Mouse (Mus musculus) limb, embryonic 12.5 days (tissue): ENCODE measurements at regions not wholly inside any gene's neighbourhood (a gene's known extent, or its start where the extent isn't known, plus 50 kb on each side); places are given as distances from the start of the nearest gene placed in this dataset.

Experiments
- ATAC-seq: fragments of 200-750 bp; cut with Nextera tagmentation; 2 replicates; pipeline ENCODE4 v1.8.0; 2017; ENCODE audit warnings: low read depth, moderate TSS enrichment; ENCODE audit not compliant: insufficient number of reproducible peaks, insufficient read depth, low FRiP score, low TSS enrichment
- H3K27ac ChIP-seq: fragments of 300-500 bp; sonication (generic); 2 replicates; pipeline ENCODE4 v1.5.1; 2016; ENCODE audit warnings: mild to moderate bottlenecking, moderate library complexity
- H3K27me3 ChIP-seq: fragments of 300-500 bp; sonication (generic); 2 replicates; pipeline ENCODE4 v1.6.1; 2016; ENCODE audit warnings: mild to moderate bottlenecking, moderate library complexity
- H3K36me3 ChIP-seq: fragments of 300-500 bp; sonication (generic); 2 replicates; pipeline ENCODE4 v1.6.1; 2016; ENCODE audit warnings: mild to moderate bottlenecking, moderate library complexity
- H3K4me1 ChIP-seq: fragments of 300-500 bp; sonication (generic); replicated peaks from 2 replicates; pipeline ENCODE4 v1.6.1; 2016
- H3K4me2 ChIP-seq: fragments of 300-500 bp; sonication (generic); 2 replicates; pipeline ENCODE4 v1.6.1; 2016; ENCODE audit warnings: mild to moderate bottlenecking, moderate library complexity
- H3K4me3 ChIP-seq: fragments of 300-500 bp; sonication (generic); replicated peaks from 2 replicates; pipeline ENCODE4 v1.5.1; 2016; ENCODE audit warnings: mild to moderate bottlenecking
- H3K9ac ChIP-seq: fragments of 300-500 bp; sonication (generic); replicated peaks from 2 replicates; pipeline ENCODE4 v1.6.1; 2016; ENCODE audit warnings: mild to moderate bottlenecking, moderate library complexity
- H3K9me3 ChIP-seq: fragments of 300-500 bp; sonication (generic); 2 replicates; pipeline ENCODE4 v1.6.1; 2016; ENCODE audit warnings: mild to moderate bottlenecking, moderate library complexity
- WGBS: fragments of 180-500 bp; shearing (Covaris S2); methylation state at CpG from one replicate; pipeline ENCODE4 v1.1.7; 2016; 5-methylcytosine and 5-hydroxymethylcytosine counted together

GRCm38 (mm10) chr9:13932001-13932508, 104.5 kb downstream of the Fam76b start:
- WGBS: 37% methylated on average over 6 of the region's 6 CpGs
- Histone ChIP-seq H3K4me2 (no peak overlapping the region), H3K9ac (no peak overlapping the region), H3K4me1 (peaks cover 5% of the 10 kb centered on the region), H3K4me3 (no peak overlapping the region), H3K9me3 (0 out of 2 replicates have a peak, but pooled peaks cover 8% of the 10 kb centered on the region), H3K27ac (no peak overlapping the region), H3K36me3 (no peaks in the 10 kb centered on the region), H3K27me3 (no peaks in the 10 kb centered on the region)
- ATAC-seq: no peak

- no peaks in the 10 kb centered on the region for H3K36me3 ChIP-seq
- no peak overlapping the region for H3K9ac ChIP-seq
- no peak overlapping the region for H3K4me3 ChIP-seq
- no peak for ATAC-seq
- peaks cover 5% of the 10 kb centered on the region for H3K4me1 ChIP-seq
- 66% methylated on average over 6 of the region's 6 CpGs for WGBS
- no peaks in the 10 kb centered on the region for H3K27me3 ChIP-seq
- H3K9me3 ChIP-seq: 0 out of 2 replicates have a peak, but pooled peaks cover 8% of the 10 kb centered on the region
- no peak overlapping the region for H3K27ac ChIP-seq
- no peak overlapping the region for H3K4me2 ChIP-seq
These were observed 105.9 kb downstream of the Fam76b start for GRCm38 (mm10) chr9:13933404-13933803.

GRCm38 (mm10) chr9:13937301-13937700, 109.8 kb downstream of the Fam76b start:
- H3K36me3 ChIP-seq: no peaks in the 10 kb centered on the region
- no peak for ATAC-seq
- H3K9me3 ChIP-seq: no peaks in the 10 kb centered on the region
- no peak overlapping the region for H3K27ac ChIP-seq
- no peak overlapping the region for H3K4me3 ChIP-seq
- H3K4me2 ChIP-seq: no peak overlapping the region
- H3K4me1 ChIP-seq: peaks cover 2% of the 10 kb centered on the region
- H3K27me3 ChIP-seq: no peaks in the 10 kb centered on the region
- H3K9ac ChIP-seq: no peak overlapping the region
- 75% methylated on average over 2 of the region's 2 CpGs for WGBS

GRCm38 (mm10) chr9:13946519-13946918, 119.0 kb downstream of the Fam76b start:
- ATAC-seq: no peak
- H3K9ac ChIP-seq: no peak overlapping the region
- 65% methylated on average over 3 of the region's 3 CpGs for WGBS
- no peak overlapping the region for H3K27ac ChIP-seq
- no peak overlapping the region for H3K4me2 ChIP-seq
- no peaks in the 10 kb centered on the region for H3K27me3 ChIP-seq
- H3K36me3 ChIP-seq: no peaks in the 10 kb centered on the region
- no peaks in the 10 kb centered on the region for H3K4me1 ChIP-seq
- no peak overlapping the region for H3K4me3 ChIP-seq
- no peaks in the 10 kb centered on the region for H3K9me3 ChIP-seq

GRCm38 (mm10) chr9:13952157-13952556, 124.6 kb downstream of the Fam76b start:
- H3K4me2 ChIP-seq: no peak overlapping the region
- H3K9ac ChIP-seq: no peak overlapping the region
- ATAC-seq: no peak
- no peaks in the 10 kb centered on the region for H3K4me1 ChIP-seq
- no peak overlapping the region for H3K4me3 ChIP-seq
- no peaks in the 10 kb centered on the region for H3K27me3 ChIP-seq
- no peak overlapping the region for H3K27ac ChIP-seq
- H3K9me3 ChIP-seq: no peaks in the 10 kb centered on the region
- no peaks in the 10 kb centered on the region for H3K36me3 ChIP-seq

GRCm38 (mm10) chr9:13963140-13963763, 135.7 kb downstream of the Fam76b start:
- Histone ChIP-seq H3K9ac (no peak overlapping the region), H3K27me3 (no peaks in the 10 kb centered on the region), H3K4me1 (no peaks in the 10 kb centered on the region), H3K9me3 (no peaks in the 10 kb centered on the region), H3K27ac (no peak overlapping the region), H3K4me2 (no peak overlapping the region), H3K4me3 (no peak overlapping the region), H3K36me3 (no peaks in the 10 kb centered on the region)
- ATAC-seq: no peak
- WGBS: 71% methylated on average over 7 of the region's 7 CpGs

GRCm38 (mm10) chr9:13963796-13964195, 136.3 kb downstream of the Fam76b start:
- 85% methylated on average over 3 of the region's 3 CpGs for WGBS
- no peaks in the 10 kb centered on the region for H3K4me1 ChIP-seq

GRCm38 (mm10) chr9:13964256-13964655, 136.7 kb downstream of the Fam76b start:
- no peak overlapping the region for H3K4me3 ChIP-seq
- no peaks in the 10 kb centered on the region for H3K9me3 ChIP-seq
- H3K27ac ChIP-seq: no peak overlapping the region
- ATAC-seq: no peak
- 88% methylated on average over 4 of the region's 4 CpGs for WGBS
- H3K27me3 ChIP-seq: no peaks in the 10 kb centered on the region
- H3K9ac ChIP-seq: no peak overlapping the region
- H3K36me3 ChIP-seq: no peaks in the 10 kb centered on the region
- 0 out of 2 replicates have a peak, but pooled peaks cover 3% of the 10 kb centered on the region for H3K4me1 ChIP-seq
- no peak overlapping the region for H3K4me2 ChIP-seq

More at GRCm38 (mm10) chr9:13963796-13964195, 136.3 kb downstream of the Fam76b start:
- ATAC-seq: no peak
- Histone ChIP-seq H3K4me3 (no peak overlapping the region), H3K27ac (no peak overlapping the region), H3K4me2 (no peak overlapping the region), H3K9me3 (no peaks in the 10 kb centered on the region), H3K9ac (no peak overlapping the region), H3K36me3 (no peaks in the 10 kb centered on the region), H3K27me3 (no peaks in the 10 kb centered on the region)

- Histone ChIP-seq H3K36me3 (no peaks in the 10 kb centered on the region), H3K4me3 (no peak overlapping the region), H3K27ac (no peak overlapping the region), H3K4me1 (0 out of 2 replicates have a peak, but pooled peaks cover 7% of the 10 kb centered on the region), H3K9ac (no peak overlapping the region), H3K4me2 (no peak overlapping the region), H3K9me3 (no peaks in the 10 kb centered on the region), H3K27me3 (no peaks in the 10 kb centered on the region)
- 87% methylated on average over 1 of the region's 1 CpGs for WGBS
- ATAC-seq: no peak
These were observed 138.7 kb downstream of the Fam76b start for GRCm38 (mm10) chr9:13966212-13966611.

GRCm38 (mm10) chr9:13969262-13969661, 141.7 kb downstream of the Fam76b start:
- H3K4me1 ChIP-seq: 0 out of 2 replicates have a peak, but pooled peaks cover 7% of the 10 kb centered on the region
- no peak overlapping the region for H3K9ac ChIP-seq
- WGBS: 52% methylated on average over 1 of the region's 1 CpGs
- no peak overlapping the region for H3K4me2 ChIP-seq
- H3K9me3 ChIP-seq: no peaks in the 10 kb centered on the region
- no peaks in the 10 kb centered on the region for H3K27me3 ChIP-seq
- no peak overlapping the region for H3K4me3 ChIP-seq
- ATAC-seq: no peak
- no peaks in the 10 kb centered on the region for H3K36me3 ChIP-seq
- 0 out of 2 replicates have a peak overlapping the region, but pooled peaks have one; percentile 4 for H3K27ac ChIP-seq

GRCm38 (mm10) chr9:13973600-13973999, 146.1 kb downstream of the Fam76b start:
- 0 out of 2 replicates have a peak, but pooled peaks cover 2% of the 10 kb centered on the region for H3K27me3 ChIP-seq
- no peak overlapping the region for H3K9ac ChIP-seq
- no peak overlapping the region for H3K4me2 ChIP-seq
- H3K4me3 ChIP-seq: no peak overlapping the region
- WGBS: 65% methylated on average over 4 of the region's 4 CpGs
- 0 out of 2 replicates have a peak, but pooled peaks cover 7% of the 10 kb centered on the region for H3K4me1 ChIP-seq
- H3K27ac ChIP-seq: no peak overlapping the region
- no peak for ATAC-seq
- no peaks in the 10 kb centered on the region for H3K36me3 ChIP-seq
- no peaks in the 10 kb centered on the region for H3K9me3 ChIP-seq

GRCm38 (mm10) chr9:13974870-13975269, 147.4 kb downstream of the Fam76b start:
- Histone ChIP-seq H3K9ac (no peak overlapping the region), H3K27ac (no peak overlapping the region), H3K4me3 (no peak overlapping the region), H3K36me3 (no peaks in the 10 kb centered on the region), H3K27me3 (0 out of 2 replicates have a peak, but pooled peaks cover 2% of the 10 kb centered on the region), H3K4me1 (no peaks in the 10 kb centered on the region), H3K4me2 (no peak overlapping the region), H3K9me3 (no peaks in the 10 kb centered on the region)
- no peak for ATAC-seq
- WGBS: 72% methylated on average over 1 of the region's 1 CpGs
